Mouse (Mus musculus): ENCODE results near the gene Pla2r1.
A peak's percentile ranks its signal among the peaks of the same experiment; 100 is the strongest.

Gene Pla2r1

DNA sequence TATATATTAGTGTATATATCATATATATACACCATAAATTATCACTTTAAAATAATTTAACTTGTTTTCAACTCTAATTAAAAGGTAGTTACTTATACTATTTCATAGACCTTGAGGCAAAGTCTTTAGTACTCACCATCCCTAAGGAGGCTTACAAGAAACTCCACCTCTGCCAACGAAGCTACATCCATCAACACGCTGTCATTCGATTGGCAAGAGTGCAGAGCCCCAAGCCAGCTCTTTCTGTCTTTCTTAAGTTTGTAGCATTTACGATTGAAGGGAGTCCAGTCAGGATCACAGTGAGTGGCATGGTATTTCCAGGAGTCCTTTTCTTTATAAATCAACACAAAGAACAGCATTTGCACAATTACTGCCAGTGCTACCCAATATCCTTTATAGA is 49.1 kb downstream of the Pla2r1 start:
- DNase-seq (ENCODE audit: low spot score), result peak; percentile 22

DNA sequence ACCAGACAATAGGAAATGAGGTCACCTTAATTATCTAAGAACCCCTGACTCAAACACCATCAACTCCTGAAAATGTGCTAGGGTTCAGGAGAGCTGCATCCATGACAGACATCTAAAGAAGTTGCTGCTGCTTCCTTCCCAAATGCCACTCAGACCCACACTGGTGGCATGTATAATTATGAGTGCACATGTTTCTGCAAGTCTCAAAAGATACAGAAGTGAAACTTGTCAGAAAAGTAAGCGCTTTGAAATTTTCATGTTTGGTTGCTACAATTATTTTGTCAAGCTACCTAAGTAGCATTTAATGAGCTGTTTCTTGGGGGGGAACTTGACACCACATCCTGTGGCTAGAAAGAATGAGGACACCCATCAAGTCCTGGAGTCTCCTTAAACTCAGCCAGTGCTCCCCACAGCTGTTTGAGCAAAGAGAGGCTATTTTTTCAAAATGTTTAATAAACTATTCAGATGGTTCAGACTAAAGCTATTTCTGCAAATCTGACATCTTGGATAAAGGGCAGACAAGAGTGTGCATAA is 52.5 kb downstream of the Pla2r1 start:
- DNase-seq (ENCODE audit: low spot score), result no peak

DNA sequence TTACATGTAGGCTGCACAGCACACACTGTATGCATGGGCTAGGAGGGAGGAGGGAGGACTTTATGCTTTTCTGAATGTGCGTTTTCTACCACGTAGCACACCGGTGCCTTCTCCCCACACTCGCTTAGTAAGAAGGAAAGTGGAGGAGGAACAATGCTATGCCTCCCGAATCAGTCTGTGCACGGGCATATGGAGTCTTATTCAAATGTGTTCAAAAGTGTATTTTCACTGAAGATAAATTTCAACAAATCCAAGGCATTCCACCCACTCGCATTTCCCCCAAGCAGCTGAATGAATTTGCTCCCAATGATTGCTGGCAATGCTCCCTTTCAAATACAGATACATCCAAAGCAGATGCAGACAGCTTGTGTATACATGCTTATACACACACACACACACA is 73.2 kb downstream of the Pla2r1 start:
- DNase-seq (ENCODE audit: low spot score), result no peak

DNA sequence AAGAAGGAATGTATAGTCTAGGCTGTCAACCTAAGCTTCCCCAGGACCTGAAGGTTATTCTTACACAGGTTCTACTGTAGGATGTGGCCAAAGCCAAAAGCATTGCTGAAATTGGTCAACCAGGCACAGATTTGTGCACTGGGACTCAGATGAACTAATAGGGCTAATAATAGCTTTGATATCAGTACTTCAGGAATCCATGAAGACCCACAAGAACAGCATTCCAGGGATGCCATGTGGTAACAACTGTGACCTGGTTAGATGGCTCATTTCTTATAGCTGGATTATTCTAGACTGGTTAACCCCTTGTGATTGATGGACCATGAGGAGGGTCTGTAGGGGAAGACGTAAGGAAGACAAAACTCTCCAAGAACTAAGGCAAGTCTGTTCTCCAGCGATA is 74.3 kb downstream of the Pla2r1 start:
- no peak for DNase-seq (ENCODE audit: low spot score)

DNA sequence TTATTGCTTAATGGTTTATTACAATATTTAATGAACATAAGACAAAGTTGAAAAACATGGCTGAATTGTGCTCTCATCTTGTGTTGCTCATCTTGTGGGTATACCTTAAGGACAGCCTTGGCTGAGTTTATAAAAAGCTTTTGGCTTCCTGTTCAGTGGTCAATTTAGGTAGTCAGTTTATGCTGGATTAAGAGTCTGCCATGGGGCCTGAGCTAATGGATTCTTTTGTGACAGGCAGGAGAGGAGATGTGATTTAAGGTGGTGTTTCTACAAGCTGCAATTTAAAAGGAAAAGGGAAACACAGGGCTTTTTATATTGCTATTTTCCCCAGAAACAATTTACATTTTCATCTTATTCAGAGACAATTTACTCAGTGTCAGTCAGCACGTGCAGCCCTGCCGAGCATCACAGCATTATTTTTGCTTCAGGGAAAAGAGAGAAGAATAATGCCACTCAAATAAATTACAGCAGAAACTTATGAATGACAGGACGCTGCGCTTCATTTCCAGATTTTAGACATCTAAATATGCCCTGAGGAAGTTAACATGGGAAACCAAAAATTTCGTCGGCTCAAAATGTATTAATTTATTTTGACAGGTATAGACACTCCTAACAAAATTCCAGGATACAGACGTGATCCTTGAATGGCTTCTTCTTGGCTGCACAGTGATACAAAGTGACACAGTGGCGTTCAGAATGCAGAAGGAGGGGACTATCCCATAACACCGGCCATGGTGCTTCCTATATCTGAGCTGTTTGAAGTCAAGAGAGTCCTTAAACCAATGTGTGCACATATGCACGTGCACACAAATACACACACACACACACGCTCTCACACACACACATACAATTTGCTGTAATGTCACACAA is 84.0 kb downstream of the Pla2r1 start:
- no peak for DNase-seq (ENCODE audit: low spot score)

DNA sequence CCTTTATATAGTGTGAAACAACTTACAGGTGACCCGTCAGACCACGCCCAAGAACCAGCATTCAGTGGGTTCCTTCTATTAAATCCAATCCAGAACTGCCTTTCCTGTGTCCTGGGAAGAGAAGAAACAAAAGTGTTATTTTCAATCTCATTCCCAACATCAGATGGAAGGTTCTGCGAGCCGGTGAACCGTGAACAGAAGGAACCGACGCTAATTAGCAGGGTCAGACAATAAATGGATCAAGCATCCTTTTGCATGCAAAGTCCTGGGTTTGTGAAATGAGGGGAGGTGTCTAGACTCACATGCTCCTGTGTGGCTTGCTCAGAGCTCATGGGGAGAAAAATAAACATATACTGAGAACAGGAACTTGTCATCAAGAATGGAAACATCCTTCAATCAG is 100.7 kb downstream of the Pla2r1 start:
- DNase-seq (ENCODE audit: low spot score), result no peak

DNA sequence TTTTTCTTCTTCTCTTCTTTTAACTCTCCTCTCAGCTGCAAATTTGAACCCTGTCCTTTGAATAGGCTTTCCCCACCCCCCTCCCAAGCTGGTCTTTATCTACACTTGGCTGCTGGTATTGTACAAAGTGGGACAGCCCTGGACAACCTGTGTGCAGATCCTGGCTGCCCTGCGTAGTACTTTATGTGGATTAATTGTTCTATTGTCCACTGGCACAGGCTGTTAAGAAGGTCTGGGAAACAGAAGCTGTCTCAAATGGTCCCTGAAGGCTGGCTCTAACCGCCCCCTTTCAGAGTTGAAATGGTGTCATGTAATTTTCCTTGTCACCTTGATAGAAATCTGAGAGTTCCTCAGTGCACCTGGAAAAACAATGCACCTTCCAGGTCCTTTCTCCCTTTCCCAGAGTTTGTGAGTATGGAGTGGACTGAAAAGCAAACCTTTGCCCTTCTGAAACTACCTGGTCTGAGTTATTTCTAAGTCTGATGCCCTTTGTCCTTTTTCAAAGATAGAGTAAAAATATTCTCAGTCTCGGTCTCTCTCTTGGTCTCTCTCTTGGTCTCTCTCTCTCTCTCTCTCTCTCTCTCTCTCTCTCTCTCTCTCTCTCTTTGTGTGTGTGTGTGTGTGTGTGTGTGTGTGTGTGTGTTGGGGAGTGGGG is 101.9 kb downstream of the Pla2r1 start:
- no peak for DNase-seq (ENCODE audit: low spot score)

DNA sequence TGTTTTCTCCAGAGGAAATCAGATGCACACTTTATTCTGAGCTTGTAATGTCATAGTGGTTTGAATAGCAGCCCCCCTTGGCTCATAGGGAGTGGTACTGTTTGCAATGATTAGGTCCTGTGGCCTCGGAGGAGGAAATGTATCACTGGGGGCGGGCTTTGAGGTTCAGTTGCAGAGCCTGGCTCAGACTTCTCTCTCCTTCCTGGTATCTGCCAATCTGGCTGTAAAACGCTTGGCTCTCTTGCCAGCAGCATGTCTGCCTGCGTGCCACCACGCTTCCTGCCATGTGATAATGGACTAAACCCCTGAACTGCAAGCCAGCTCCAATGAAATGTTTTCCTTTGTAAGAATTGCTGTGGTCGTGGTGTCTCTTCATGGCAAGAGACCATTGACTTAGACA is 103.4 kb downstream of the Pla2r1 start:
- no peak for DNase-seq (ENCODE audit: low spot score)

DNA sequence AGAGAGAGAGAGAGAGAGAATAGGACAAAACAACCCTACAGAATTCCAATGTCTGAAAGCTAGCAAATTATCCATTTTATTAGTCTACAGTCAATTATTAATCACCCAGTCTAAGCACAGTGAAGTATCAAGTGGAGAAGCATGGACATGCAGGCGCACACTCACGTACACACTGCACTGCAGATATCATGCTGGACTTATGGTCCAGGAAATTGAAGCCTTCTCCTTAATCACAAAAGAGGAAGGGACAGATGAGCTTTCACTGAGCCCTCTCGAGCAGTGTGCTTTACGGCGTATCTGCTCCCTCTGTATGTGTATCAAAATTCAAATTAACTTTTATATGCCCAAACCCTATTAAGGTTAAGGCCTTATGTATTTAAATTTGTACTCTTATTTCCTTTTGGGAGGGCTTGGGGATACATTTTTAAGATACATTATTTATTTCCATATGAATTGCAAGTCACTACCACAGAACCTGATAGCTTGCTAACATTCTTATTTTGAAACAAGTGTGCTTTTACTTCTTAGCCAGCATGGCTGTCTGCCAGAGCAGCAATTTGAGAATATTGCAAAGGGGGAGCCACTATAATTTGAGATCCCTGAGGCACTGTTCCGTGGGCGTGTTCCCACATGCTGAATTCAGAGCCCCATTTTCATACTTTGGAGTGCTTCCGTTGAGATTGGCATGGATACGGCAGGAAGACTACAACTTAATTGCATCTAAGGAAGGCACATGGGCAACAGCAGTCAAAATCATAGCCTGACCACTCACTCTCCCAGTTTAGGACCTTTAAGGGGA is 108.2 kb downstream of the Pla2r1 start:
- DNase-seq (ENCODE audit: low spot score), result no peak

DNA sequence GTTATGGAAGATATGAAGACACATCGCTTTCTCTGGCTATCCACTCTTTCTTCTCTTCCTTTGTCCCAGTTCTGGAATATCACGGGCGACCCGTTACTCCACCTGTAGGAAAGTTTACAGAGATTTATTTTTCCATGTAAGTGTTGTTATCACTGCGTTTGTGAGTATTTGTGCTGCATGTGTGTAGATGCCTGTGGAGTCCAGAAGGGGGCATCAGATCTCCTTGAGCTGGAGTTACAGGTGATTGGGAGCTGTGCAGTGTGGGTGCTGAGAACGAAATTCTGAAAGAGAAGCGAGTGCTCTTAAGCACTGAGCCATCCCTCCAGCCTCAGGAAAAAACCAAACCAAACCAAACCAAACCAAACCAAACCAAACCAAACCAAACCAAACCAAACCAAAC is 109.8 kb downstream of the Pla2r1 start:
- no peak for DNase-seq (ENCODE audit: low spot score)

DNA sequence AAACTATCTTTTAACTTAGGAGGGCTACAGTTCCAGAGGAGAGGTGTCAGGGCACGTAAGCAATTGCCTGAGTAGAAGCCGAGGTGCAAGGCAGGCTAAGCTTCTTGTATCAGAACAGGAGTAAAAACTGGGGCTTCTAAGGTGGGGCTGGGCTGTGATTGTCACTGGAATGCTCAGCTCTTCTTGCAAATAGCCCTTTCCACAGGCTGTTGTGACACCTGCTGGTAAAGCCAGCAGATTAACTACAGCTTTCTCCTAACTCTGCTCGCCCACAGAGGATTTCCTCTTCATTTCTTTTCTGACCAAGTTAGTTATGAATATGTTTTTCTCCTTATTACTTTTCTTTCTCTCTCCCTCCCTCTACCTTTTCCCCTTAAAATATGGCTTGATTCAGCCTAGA is 111.2 kb downstream of the Pla2r1 start:
- no peak for DNase-seq (ENCODE audit: low spot score)

DNA sequence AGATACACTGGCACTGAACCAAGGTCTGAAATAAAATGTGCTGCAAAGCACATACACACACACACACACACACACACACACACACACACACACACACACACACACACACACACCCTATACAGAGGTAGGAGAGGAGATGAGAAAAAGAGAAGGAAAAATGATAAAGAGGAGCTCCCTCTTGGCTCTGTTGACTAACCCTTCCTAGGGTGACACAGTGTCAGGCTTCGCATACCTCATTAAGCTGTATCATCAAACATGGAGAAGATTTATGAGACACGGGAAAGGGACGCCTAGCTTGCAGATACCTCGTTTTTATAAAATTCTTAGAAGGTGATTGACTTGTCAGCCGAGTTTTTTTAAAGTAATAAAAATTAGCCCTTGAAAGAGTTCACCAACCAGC is 116.3 kb downstream of the Pla2r1 start:
- no peak for DNase-seq (ENCODE audit: low spot score)

DNA sequence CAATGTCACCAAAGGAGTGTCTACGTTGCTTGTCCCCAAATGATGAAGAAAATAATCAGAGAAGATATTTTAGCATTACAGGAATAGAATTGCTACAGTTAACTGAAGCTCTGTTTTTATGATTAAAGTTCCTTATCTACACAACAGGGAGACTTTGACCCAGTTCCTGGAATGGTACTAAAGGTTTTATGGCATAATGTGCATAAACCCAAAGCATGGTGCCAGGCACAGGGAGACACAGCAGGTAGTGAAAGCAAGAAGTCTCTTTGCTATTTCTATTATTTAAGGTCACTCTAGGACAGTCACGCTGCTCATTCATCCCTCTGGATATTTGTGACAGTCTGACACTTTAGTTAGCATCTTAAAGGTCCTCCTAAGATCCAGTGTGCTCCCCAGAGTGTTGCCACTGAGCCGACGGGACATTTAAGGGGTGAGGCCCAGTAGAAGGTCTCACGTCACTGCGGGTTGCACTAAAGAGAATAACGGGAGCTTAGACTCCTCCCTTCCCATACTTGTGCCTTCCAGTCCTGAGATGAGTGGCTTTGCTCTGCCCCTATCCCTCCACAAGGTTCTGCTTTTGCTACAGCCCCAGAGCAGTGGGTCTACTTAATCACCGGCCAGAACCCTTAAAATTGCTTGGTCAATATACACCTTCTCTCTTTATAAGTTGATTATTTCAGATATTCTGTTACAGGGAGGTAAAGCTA is 122.6 kb downstream of the Pla2r1 start:
- no peak for DNase-seq (ENCODE audit: low spot score)

DNA sequence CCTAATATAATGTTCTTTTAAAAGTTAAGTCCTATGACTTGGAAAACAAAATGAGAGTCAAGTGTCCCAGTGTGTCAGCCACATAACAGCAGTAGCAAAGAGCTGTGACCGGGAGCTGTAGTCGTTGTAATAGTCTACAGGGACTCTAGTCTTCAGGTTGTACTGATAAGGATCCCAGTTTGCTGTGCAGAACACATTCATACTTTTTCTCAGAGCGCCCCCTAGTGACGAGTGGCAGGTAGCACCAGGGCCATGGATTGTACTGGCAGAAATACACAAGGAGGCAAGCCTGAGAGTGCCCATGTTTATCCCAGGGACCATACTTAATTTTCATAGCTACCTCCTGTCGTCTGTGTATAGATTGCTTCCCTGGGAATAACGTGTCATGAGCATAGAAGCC is 135.0 kb downstream of the Pla2r1 start:
- peak; percentile 75 for DNase-seq (ENCODE audit: low spot score)

DNA sequence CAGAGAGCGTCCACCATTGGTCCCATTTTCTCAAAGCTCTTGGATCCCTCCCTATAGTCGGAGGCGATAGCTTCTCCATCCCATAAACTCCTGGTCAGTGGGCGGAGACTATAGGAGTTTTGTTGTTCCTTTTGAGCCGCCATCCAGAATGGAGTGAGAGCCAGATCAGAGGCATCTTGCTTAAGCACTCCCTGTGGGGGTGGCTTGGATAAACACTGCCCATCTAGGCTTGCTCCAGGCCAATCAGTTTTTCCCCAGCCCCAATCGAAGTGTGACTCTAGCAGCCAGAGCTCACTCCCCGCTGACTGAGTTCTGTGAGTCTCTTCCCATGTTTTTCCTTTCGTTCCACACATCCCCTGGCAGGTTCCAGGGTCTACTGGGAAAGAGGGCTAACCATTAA is 138.8 kb downstream of the Pla2r1 start:
- no peak for DNase-seq (ENCODE audit: low spot score)

DNA sequence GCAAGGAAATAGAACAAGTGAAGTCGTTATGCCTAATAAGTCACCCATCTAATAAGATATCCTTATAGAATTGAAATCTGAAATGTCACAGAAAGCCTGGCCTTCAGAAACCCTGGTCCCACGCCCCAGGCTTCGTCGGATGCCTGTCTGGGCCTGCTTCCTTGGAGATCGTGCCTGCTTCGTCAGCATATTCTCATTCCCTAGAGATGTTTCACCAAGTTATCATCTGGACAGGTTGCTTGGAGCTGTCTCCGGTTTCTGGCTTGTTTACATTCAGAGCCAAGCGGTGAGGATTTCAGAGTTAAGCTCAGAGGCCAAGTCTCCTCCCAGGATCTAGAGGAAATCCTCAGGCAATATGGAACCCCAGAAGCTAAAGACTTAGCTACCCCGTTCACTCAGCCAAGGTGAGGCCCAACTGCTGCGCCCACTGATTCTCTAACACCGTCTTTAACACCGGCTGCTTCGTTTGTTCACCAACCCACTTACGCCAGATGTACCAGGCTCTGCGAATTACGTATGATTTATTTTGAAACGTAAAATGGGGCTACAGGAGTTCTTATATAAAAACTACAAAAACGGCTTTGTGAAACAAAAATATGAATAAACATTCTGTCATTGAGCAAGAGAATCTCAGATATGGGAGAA is 140.0 kb downstream of the Pla2r1 start:
- no peak for DNase-seq (ENCODE audit: low spot score)

DNA sequence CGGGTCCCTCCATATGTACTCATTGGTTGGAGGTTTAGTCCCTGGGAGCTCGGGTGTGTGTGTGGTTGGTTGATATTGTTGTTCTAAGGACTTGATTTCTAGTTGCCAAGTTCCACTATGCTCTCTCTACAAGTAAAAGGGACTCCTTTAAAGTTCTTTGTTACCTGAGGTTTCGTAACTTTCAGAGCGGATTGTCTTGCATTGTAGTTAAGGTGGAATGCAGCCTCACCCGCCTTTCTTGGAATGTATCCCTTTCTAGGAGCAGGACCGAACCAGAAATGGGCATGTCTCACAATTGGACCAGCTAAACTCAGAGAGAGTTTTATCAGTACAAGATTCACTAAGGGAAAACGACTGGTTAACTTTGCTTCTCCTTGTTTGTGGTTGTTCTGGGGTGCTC is 141.9 kb downstream of the Pla2r1 start:
- no peak for DNase-seq (ENCODE audit: low spot score)

DNA sequence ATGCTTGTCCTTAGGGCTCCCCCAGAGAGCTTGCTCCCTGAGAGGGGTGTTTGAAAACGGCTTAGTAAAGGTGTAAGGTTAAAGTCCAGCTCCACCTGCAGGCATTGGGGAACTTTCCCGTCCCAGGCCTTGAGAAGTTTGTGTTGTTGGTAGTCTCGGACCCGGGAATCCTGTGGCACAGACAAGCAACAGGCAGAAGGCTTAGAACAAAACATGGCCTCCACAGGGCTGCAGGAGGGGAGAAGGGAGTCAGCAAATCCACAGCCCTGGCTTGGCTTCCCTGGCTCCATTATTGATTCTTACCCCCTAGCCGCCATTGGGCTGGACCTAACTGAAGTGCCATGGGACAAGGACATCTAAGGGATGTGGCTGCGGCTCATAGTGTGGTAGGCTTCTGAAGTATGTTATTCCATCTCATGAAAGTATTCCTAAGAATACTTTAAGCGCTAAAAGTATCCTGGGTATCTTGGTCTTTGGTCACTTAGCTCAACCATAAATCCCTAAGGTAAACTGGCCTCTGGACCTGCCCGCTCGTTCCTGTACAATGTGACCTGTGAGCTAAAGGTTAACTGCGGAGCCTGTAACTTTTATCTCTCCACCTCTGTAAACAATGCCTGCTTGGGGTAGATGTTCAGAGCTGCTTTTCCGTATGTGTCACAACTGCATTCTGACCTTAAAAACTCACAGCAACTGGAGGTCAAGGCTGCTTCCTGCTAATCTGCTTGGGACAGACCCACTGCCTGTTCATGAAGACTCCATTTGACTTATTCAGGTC is 142.9 kb downstream of the Pla2r1 start:
- no peak for DNase-seq (ENCODE audit: low spot score)

DNA sequence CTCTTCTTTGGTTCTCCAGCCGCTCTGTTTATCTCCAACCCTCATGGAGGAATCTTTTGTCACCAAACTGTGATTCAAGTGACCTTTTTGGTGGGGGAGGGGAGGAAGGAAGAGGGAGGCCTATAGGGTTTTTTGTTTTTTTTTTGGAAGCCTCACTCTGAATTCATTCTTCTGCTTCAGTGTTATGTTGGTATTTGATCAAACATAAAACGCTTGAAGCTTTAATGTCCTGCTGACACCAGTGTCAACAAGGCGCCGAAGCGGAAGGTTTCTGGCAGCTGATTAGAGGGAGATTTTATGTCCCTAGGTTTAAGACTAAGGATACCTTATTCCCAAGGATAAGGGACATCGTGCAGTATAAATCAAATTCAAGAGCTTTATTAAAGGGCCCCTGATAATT is 143.9 kb downstream of the Pla2r1 start:
- no peak for DNase-seq (ENCODE audit: low spot score)

DNA sequence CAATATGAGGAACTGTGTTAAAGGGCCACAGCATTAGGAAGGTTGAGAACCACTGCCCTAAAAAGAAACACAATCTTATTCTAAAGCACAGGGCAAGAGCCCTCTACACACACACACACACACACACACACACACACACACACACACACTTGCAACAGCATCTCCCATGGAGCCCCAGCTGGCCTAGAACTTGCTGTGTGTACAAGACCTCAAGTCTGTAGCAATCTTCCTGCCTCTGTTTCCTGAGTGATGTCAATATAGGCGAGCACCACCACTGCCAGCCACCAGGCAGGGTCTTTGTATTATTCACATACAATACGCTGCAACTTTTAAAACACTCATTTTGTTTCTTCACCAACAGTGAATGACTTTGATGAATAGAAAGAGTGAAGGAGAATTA is 145.7 kb downstream of the Pla2r1 start:
- DNase-seq (ENCODE audit: low spot score), result no peak

DNA sequence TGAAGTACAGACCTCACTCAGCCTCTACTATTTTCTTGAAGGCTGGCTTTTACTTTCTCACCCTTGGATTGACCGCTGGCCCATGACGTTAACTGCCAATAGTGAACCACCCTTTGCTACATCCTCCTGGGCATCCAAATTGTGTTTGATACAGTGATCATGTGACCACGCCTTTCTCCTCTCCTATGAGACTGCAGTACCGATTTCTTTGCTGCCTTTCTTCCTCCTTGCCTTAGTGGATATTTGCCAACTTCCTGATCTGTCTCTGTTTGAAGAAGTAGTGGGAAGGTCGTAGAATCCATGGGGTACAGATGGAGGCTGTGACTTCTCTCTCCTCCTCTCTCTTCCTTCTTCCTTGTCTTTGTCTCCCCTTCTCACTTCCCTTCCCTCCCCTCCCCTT is 147.7 kb downstream of the Pla2r1 start:
- no peak for DNase-seq (ENCODE audit: low spot score)

Measured in ovary, postnatal 14 days (tissue).